Mouse (Mus musculus) E14TG2a.4 (cell line): ENCODE data around the gene Nup107.

Source experiments
- CTCF ChIP-seq: conservative IDR thresholded peaks from 2 replicates; pipeline ENCODE4 v1.5.1; 2014; ENCODE audit warnings: low read length
- POU5F1 ChIP-seq: IDR thresholded peaks from 2 replicates; pipeline ENCODE4 v1.6.1; 2014; ENCODE audit warnings: low read length, borderline replicate concordance

DNA sequence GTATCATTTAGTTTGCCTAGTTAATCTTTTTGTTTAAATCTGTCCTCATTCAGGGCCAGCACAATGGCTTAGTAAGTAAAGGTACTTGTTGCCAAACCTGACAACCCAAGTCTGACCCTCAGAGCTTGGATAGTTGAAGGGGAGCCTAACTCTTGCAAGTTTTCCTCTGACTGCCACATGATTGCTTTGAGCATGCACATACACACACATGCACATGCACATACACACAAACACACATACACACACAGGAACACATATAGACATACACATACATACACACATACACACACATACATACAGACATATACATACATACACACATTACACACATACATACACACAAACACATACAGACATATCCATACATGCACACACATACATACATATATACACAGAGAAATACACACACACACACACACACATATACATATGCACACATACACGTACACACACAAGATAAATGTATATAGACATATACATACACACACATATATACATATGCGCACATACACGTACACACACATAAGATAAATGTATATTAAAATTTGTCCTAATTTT, 67.6 kb downstream of the Nup107 start:
- TF ChIP-seq CTCF (no peak), POU5F1 (no peak)
